Mouse (Mus musculus): ENCODE results near the gene Aox4. TPM values are rescaled to one million over a fixed set of nuclear protein-coding genes. Genes with fewer than 3 reads are reported as not detected.

Gene Aox4
- polyA plus RNA-seq, 1 experiment from 2014 or later: 0.04 TPM

- no peak for ATAC-seq (ENCODE audit: insufficient read depth, low FRiP score, low TSS enrichment)
- 94% methylated on average over 7 of the region's 7 CpGs for WGBS
- H3K4me3 ChIP-seq (ENCODE audit: low read depth, low read length): no peak overlapping the region
Measured at GRCm38 (mm10) chr1:58301073-58301472, 90.9 kb downstream of the Aox4 start.

GRCm38 (mm10) chr1:58302015-58302414, 91.8 kb downstream of the Aox4 start:
- H3K4me2 ChIP-seq (ENCODE audit: low read depth): no peak overlapping the region
- H3K36me3 ChIP-seq (ENCODE audit: control insufficient read depth, insufficient read depth, low read length): no peaks in the 10 kb centered on the region
- H3K9ac ChIP-seq (ENCODE audit: low read length): no peak overlapping the region
- no peaks in the 10 kb centered on the region; the same call in 1 of the 2 replicates for H3K4me1 ChIP-seq (ENCODE audit: control insufficient read depth, insufficient read depth, low read length)
- WGBS: 67% methylated on average over 6 of the region's 6 CpGs
- H3K27ac ChIP-seq (ENCODE audit: low read depth, low read length): no peak overlapping the region
- ATAC-seq (ENCODE audit: insufficient read depth, low FRiP score, low TSS enrichment) (no peak), DNase-seq (ENCODE audit: low spot score) (no peak)
- no peak overlapping the region for H3K4me3 ChIP-seq (ENCODE audit: low read depth, low read length)
- H3K9me3 ChIP-seq (ENCODE audit: control insufficient read depth, low read length): no peaks in the 10 kb centered on the region
- no peaks in the 10 kb centered on the region for H3K27me3 ChIP-seq (ENCODE audit: control insufficient read depth, insufficient read depth, low read length)

More at GRCm38 (mm10) chr1:58301073-58301472, 90.9 kb downstream of the Aox4 start:
- DNase-seq (ENCODE audit: low spot score): no peak
- no peaks in the 10 kb centered on the region; the same call in 1 of the 2 replicates for H3K4me1 ChIP-seq (ENCODE audit: control insufficient read depth, insufficient read depth, low read length)
- H3K9ac ChIP-seq (ENCODE audit: low read length): no peak overlapping the region
- H3K9me3 ChIP-seq (ENCODE audit: control insufficient read depth, low read length): no peaks in the 10 kb centered on the region
- no peaks in the 10 kb centered on the region for H3K36me3 ChIP-seq (ENCODE audit: control insufficient read depth, insufficient read depth, low read length)
- no peak overlapping the region for H3K27ac ChIP-seq (ENCODE audit: low read depth, low read length)
- no peaks in the 10 kb centered on the region for H3K27me3 ChIP-seq (ENCODE audit: control insufficient read depth, insufficient read depth, low read length)
- H3K4me2 ChIP-seq (ENCODE audit: low read depth): no peak overlapping the region

GRCm38 (mm10) chr1:58303009-58303408, 92.8 kb downstream of the Aox4 start:
- H3K4me2 ChIP-seq (ENCODE audit: low read depth): no peak overlapping the region
- no peak overlapping the region for H3K9ac ChIP-seq (ENCODE audit: low read length)
- WGBS: 82% methylated on average over 6 of the region's 6 CpGs
- no peak for ATAC-seq (ENCODE audit: insufficient read depth, low FRiP score, low TSS enrichment)
- no peaks in the 10 kb centered on the region; the same call in 1 of the 2 replicates for H3K4me1 ChIP-seq (ENCODE audit: control insufficient read depth, insufficient read depth, low read length)
- no peaks in the 10 kb centered on the region for H3K36me3 ChIP-seq (ENCODE audit: control insufficient read depth, insufficient read depth, low read length)
- H3K27me3 ChIP-seq (ENCODE audit: control insufficient read depth, insufficient read depth, low read length): no peaks in the 10 kb centered on the region
- H3K9me3 ChIP-seq (ENCODE audit: control insufficient read depth, low read length): no peaks in the 10 kb centered on the region
- DNase-seq (ENCODE audit: low spot score): no peak
- H3K27ac ChIP-seq (ENCODE audit: low read depth, low read length): no peak overlapping the region
- no peak overlapping the region for H3K4me3 ChIP-seq (ENCODE audit: low read depth, low read length)

GRCm38 (mm10) chr1:58303726-58304125, 93.5 kb downstream of the Aox4 start:
- Histone ChIP-seq H3K27me3 (ENCODE audit: control insufficient read depth, insufficient read depth, low read length) (no peaks in the 10 kb centered on the region), H3K4me2 (ENCODE audit: low read depth) (no peak overlapping the region), H3K4me3 (ENCODE audit: low read depth, low read length) (no peak overlapping the region), H3K27ac (ENCODE audit: low read depth, low read length) (no peak overlapping the region), H3K36me3 (ENCODE audit: control insufficient read depth, insufficient read depth, low read length) (no peaks in the 10 kb centered on the region), H3K9ac (ENCODE audit: low read length) (no peak overlapping the region), H3K9me3 (ENCODE audit: control insufficient read depth, low read length) (no peaks in the 10 kb centered on the region), H3K4me1 (ENCODE audit: control insufficient read depth, insufficient read depth, low read length) (no peaks in the 10 kb centered on the region; the same call in 1 of the 2 replicates)
- no peak for DNase-seq (ENCODE audit: low spot score)
- whole genome bisulfite sequencing: 77% methylated on average over 4 of the region's 4 CpGs
- ATAC-seq (ENCODE audit: insufficient read depth, low FRiP score, low TSS enrichment): no peak

GRCm38 (mm10) chr1:58304296-58304695, 94.1 kb downstream of the Aox4 start:
- no peak overlapping the region for H3K4me3 ChIP-seq (ENCODE audit: low read depth, low read length)
- no peak for DNase-seq (ENCODE audit: low spot score)

GRCm38 (mm10) chr1:58307181-58307580, 97.0 kb downstream of the Aox4 start:
- Histone ChIP-seq H3K36me3 (ENCODE audit: control insufficient read depth, insufficient read depth, low read length) (no peaks in the 10 kb centered on the region), H3K4me1 (ENCODE audit: control insufficient read depth, insufficient read depth, low read length) (no peaks in the 10 kb centered on the region), H3K4me3 (ENCODE audit: low read depth, low read length) (no peak overlapping the region), H3K4me2 (ENCODE audit: low read depth) (no peak overlapping the region), H3K9me3 (ENCODE audit: control insufficient read depth, low read length) (no peaks in the 10 kb centered on the region), H3K27ac (ENCODE audit: low read depth, low read length) (no peak overlapping the region), H3K27me3 (ENCODE audit: control insufficient read depth, insufficient read depth, low read length) (no peaks in the 10 kb centered on the region), H3K9ac (ENCODE audit: low read length) (no peak overlapping the region)
- WGBS: 88% methylated on average over 8 of the region's 8 CpGs
- DNase-seq (ENCODE audit: low spot score) (no peak), ATAC-seq (ENCODE audit: insufficient read depth, low FRiP score, low TSS enrichment) (no peak)

More at GRCm38 (mm10) chr1:58304296-58304695, 94.1 kb downstream of the Aox4 start:
- no peaks in the 10 kb centered on the region for H3K36me3 ChIP-seq (ENCODE audit: control insufficient read depth, insufficient read depth, low read length)
- no peak overlapping the region for H3K4me2 ChIP-seq (ENCODE audit: low read depth)
- ATAC-seq (ENCODE audit: insufficient read depth, low FRiP score, low TSS enrichment): no peak
- no peaks in the 10 kb centered on the region for H3K9me3 ChIP-seq (ENCODE audit: control insufficient read depth, low read length)
- H3K9ac ChIP-seq (ENCODE audit: low read length): no peak overlapping the region
- 60% methylated on average over 12 of the region's 12 CpGs for WGBS
- no peaks in the 10 kb centered on the region; the same call in 1 of the 2 replicates for H3K4me1 ChIP-seq (ENCODE audit: control insufficient read depth, insufficient read depth, low read length)
- no peaks in the 10 kb centered on the region for H3K27me3 ChIP-seq (ENCODE audit: control insufficient read depth, insufficient read depth, low read length)
- no peak overlapping the region for H3K27ac ChIP-seq (ENCODE audit: low read depth, low read length)

- H3K27ac ChIP-seq (ENCODE audit: low read depth, low read length): no peak overlapping the region
- H3K4me2 ChIP-seq (ENCODE audit: low read depth): no peak overlapping the region
- no peaks in the 10 kb centered on the region for H3K4me1 ChIP-seq (ENCODE audit: control insufficient read depth, insufficient read depth, low read length)
- ATAC-seq (ENCODE audit: insufficient read depth, low FRiP score, low TSS enrichment) (no peak), DNase-seq (ENCODE audit: low spot score) (no peak)
- no peak overlapping the region for H3K4me3 ChIP-seq (ENCODE audit: low read depth, low read length)
- 89% methylated on average over 8 of the region's 8 CpGs for WGBS
- H3K36me3 ChIP-seq (ENCODE audit: control insufficient read depth, insufficient read depth, low read length): no peaks in the 10 kb centered on the region
- no peaks in the 10 kb centered on the region for H3K27me3 ChIP-seq (ENCODE audit: control insufficient read depth, insufficient read depth, low read length)
- no peak overlapping the region for H3K9ac ChIP-seq (ENCODE audit: low read length)
- no peaks in the 10 kb centered on the region for H3K9me3 ChIP-seq (ENCODE audit: control insufficient read depth, low read length)
Measured at GRCm38 (mm10) chr1:58308594-58308993, 98.4 kb downstream of the Aox4 start.

GRCm38 (mm10) chr1:58309853-58310252, 99.7 kb downstream of the Aox4 start:
- no peaks in the 10 kb centered on the region for H3K9me3 ChIP-seq (ENCODE audit: control insufficient read depth, low read length)
- no peak overlapping the region for H3K9ac ChIP-seq (ENCODE audit: low read length)
- DNase-seq (ENCODE audit: low spot score) (no peak), ATAC-seq (ENCODE audit: insufficient read depth, low FRiP score, low TSS enrichment) (no peak)
- H3K36me3 ChIP-seq (ENCODE audit: control insufficient read depth, insufficient read depth, low read length): no peaks in the 10 kb centered on the region
- no peak overlapping the region for H3K4me3 ChIP-seq (ENCODE audit: low read depth, low read length)
- H3K27me3 ChIP-seq (ENCODE audit: control insufficient read depth, insufficient read depth, low read length): no peaks in the 10 kb centered on the region
- H3K4me1 ChIP-seq (ENCODE audit: control insufficient read depth, insufficient read depth, low read length): no peaks in the 10 kb centered on the region
- 80% methylated on average over 4 of the region's 4 CpGs for WGBS
- H3K27ac ChIP-seq (ENCODE audit: low read depth, low read length): no peak overlapping the region
- H3K4me2 ChIP-seq (ENCODE audit: low read depth): no peak overlapping the region

GRCm38 (mm10) chr1:58311221-58311864, 101.1 kb downstream of the Aox4 start:
- Histone ChIP-seq H3K27ac (ENCODE audit: low read depth, low read length) (no peak overlapping the region), H3K4me3 (ENCODE audit: low read depth, low read length) (no peak overlapping the region), H3K27me3 (ENCODE audit: control insufficient read depth, insufficient read depth, low read length) (no peaks in the 10 kb centered on the region), H3K9me3 (ENCODE audit: control insufficient read depth, low read length) (no peaks in the 10 kb centered on the region), H3K36me3 (ENCODE audit: control insufficient read depth, insufficient read depth, low read length) (no peaks in the 10 kb centered on the region), H3K4me1 (ENCODE audit: control insufficient read depth, insufficient read depth, low read length) (no peaks in the 10 kb centered on the region), H3K9ac (ENCODE audit: low read length) (no peak overlapping the region), H3K4me2 (ENCODE audit: low read depth) (no peak overlapping the region)
- no peak for ATAC-seq (ENCODE audit: insufficient read depth, low FRiP score, low TSS enrichment)
- WGBS: 88% methylated on average over 7 of the region's 7 CpGs
- DNase-seq (ENCODE audit: low spot score): no peak

Measured in neural tube, embryonic 11.5 days (tissue).